Mouse (Mus musculus) olfactory bulb, adult 2 months (tissue): Measurements from ENCODE around the gene Hoxb1.

Source experiments
- CTCF ChIP-seq: fragments of 200-500 bp; IDR thresholded peaks from 2 replicates; pipeline ENCODE4 v1.5.1; 2012; ENCODE audit warnings: low read depth, mild to moderate bottlenecking, low read length, moderate library complexity; ENCODE audit not compliant: insufficient read depth
- POLR2A ChIP-seq: fragments of 200-500 bp; IDR thresholded peaks from 2 replicates; pipeline ENCODE4 v1.6.1; 2012; ENCODE audit warnings: mild to moderate bottlenecking, low read depth, low read length, moderate library complexity; ENCODE audit not compliant: insufficient read depth

GRCm38 (mm10) chr11:96323154-96323553 is 42.4 kb upstream of the Hoxb1 start, which contains the start of gene Hoxb3:
- TF ChIP-seq CTCF: no peak
- TF ChIP-seq POLR2A: no peak
